Mouse (Mus musculus) hindbrain, embryonic 14.5 days (tissue): ENCODE measurements around the gene Xylt1. TPM values are rescaled to one million over a fixed set of nuclear protein-coding genes. Genes with fewer than 3 reads are reported as not detected.

ENCODE experiments used
- ATAC-seq: fragments of 200-750 bp; cut with Nextera tagmentation; 2 replicates; pipeline ENCODE4 v1.8.0; 2017; ENCODE audit warnings: moderate number of reproducible peaks, mild to moderate bottlenecking, moderate TSS enrichment, moderate library complexity; ENCODE audit not compliant: low FRiP score
- DNase-seq: peaks from one replicate; pipeline ENCODE4 v3.0.0-alpha.2; 2015; ENCODE audit warnings: low spot score
- H3K27ac ChIP-seq: fragments of 300-500 bp; sonication (generic); 2 replicates; pipeline ENCODE4 v1.5.1; 2014; ENCODE audit warnings: mild to moderate bottlenecking, moderate library complexity
- H3K27me3 ChIP-seq: fragments of 300-500 bp; sonication (generic); 2 replicates; pipeline ENCODE4 v1.6.1; 2014; ENCODE audit warnings: mild to moderate bottlenecking, low read length, mixed read lengths; ENCODE audit not compliant: control insufficient read depth, insufficient read depth
- H3K36me3 ChIP-seq: fragments of 300-500 bp; sonication (generic); replicated peaks from 2 replicates; pipeline ENCODE4 v1.6.1; 2014; ENCODE audit not compliant: control insufficient read depth, insufficient read depth
- H3K4me1 ChIP-seq: fragments of 300-500 bp; sonication (generic); replicated peaks from 2 replicates; pipeline ENCODE4 v1.6.1; 2014; ENCODE audit warnings: antibody characterized with exemption, low read length, mixed read lengths; ENCODE audit not compliant: control insufficient read depth, insufficient read depth
- H3K4me2 ChIP-seq: fragments of 300-500 bp; sonication (generic); replicated peaks from 2 replicates; pipeline ENCODE4 v1.6.1; 2014; ENCODE audit warnings: mild to moderate bottlenecking, moderate library complexity
- H3K4me3 ChIP-seq: fragments of 300-500 bp; sonication (generic); replicated peaks from 2 replicates; pipeline ENCODE4 v1.5.1; 2014; ENCODE audit warnings: mild to moderate bottlenecking, low read length
- H3K9ac ChIP-seq: fragments of 300-500 bp; sonication (generic); 2 replicates; pipeline ENCODE4 v1.6.1; 2014
- H3K9me3 ChIP-seq: fragments of 300-500 bp; sonication (generic); 2 replicates; pipeline ENCODE4 v1.6.1; 2016; ENCODE audit warnings: low read length; ENCODE audit not compliant: control insufficient read depth
- WGBS: fragments of 180-500 bp; shearing (Covaris S2); extraction: QIAGEN DNeasy Blood & Tissue Kit; methylation state at CpG from one replicate; pipeline ENCODE4 v1.1.7; 2014; 5-methylcytosine and 5-hydroxymethylcytosine counted together
- polyA plus RNA-seq: library from polyadenylated mRNA; unstranded; fragments of >200 nt; fragmentation: Nextera tagmentation; extraction: Ambion mirVana; gene quantifications from 2 replicates; pipeline ENCODE4 v1.2.1, GENCODE M21; 2014

Xylt1 gene
- polyA plus RNA-seq, 1 experiment from 2014 or later, result 4.3 TPM

DNA sequence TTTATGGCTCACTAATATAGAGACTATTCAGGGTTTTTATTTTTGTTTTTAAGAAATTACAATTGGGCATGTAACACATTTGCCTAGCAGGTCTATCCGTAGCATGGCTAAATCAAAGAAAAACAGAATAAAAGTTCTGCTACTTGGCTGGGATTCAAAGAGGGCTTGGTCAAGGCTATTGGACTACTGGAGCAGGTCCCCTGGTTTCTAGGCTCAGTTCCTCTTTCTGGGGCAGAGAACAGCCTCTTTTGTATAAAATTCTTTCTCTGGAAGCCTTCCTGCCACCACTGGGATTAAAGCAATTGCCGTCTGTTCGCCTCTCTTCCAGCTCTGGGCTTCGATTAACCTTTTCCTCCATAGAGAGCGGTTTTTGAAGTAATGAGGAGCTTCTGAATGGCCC, 100.1 kb downstream of the Xylt1 start:
- Histone ChIP-seq H3K4me2 (no peak overlapping the region), H3K4me1 (no peaks in the 10 kb centered on the region), H3K9me3 (no peaks in the 10 kb centered on the region), H3K9ac (no peak overlapping the region), H3K36me3 (no peaks in the 10 kb centered on the region), H3K27ac (no peak overlapping the region), H3K4me3 (no peak overlapping the region), H3K27me3 (no peaks in the 10 kb centered on the region)
- no peak for ATAC-seq
- 75% methylated on average over 5 of the region's 5 CpGs for WGBS
- DNase-seq, result no peak

DNA sequence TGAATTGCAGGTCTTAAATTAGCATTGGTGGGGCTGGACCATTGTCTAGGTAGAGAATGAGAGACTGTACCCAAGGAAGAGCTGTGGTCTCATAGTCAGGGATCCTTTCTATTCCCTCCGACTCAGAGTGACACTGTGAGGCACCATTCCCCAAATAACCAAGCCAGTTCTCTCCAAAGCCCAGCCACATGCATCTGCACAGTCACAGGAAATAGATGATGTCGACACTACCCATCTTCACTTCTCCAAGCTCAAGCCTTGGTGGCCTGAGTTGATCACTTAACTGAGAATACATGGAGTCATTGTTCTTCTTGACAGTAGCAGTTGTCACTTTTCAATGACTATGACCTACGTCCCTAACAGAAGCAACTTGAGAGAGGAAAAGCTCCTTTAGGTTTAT, 100.6 kb downstream of the Xylt1 start:
- no peak for DNase-seq
- Histone ChIP-seq H3K4me2 (no peak overlapping the region), H3K27me3 (no peaks in the 10 kb centered on the region), H3K9ac (no peak overlapping the region), H3K27ac (no peak overlapping the region), H3K9me3 (no peaks in the 10 kb centered on the region), H3K4me1 (no peaks in the 10 kb centered on the region), H3K36me3 (no peaks in the 10 kb centered on the region), H3K4me3 (no peak overlapping the region)
- no peak for ATAC-seq
- 95% methylated on average over 3 of the region's 3 CpGs for WGBS

DNA sequence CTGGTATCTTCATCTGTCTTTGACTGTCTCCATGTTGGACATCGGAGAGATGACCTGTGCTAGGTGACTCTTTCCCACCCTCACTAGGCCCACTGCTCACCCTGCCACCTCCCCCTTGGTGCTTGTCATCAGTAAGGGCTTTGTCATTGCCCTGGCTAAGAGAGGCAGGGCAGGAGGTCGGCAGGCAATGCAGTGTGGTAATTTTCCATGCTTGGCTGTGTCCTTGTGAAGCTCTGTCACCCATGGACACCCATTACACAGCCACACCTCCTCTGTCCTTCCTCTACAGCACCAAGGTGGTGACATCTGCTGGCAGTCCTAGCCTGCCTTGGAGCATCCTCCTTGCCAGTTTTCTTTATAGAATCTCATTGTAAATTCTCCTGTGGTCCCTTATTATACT, 101.9 kb downstream of the Xylt1 start:
- H3K4me3 ChIP-seq, result no peak overlapping the region
- H3K27ac ChIP-seq, result no peak overlapping the region
- no peak for DNase-seq
- no peak overlapping the region for H3K9ac ChIP-seq
- no peak overlapping the region for H3K4me2 ChIP-seq
- no peaks in the 10 kb centered on the region for H3K4me1 ChIP-seq
- no peaks in the 10 kb centered on the region for H3K27me3 ChIP-seq
- WGBS, result 71% methylated on average over 2 of the region's 2 CpGs
- ATAC-seq, result no peak
- H3K9me3 ChIP-seq, result no peaks in the 10 kb centered on the region
- no peaks in the 10 kb centered on the region for H3K36me3 ChIP-seq

DNA sequence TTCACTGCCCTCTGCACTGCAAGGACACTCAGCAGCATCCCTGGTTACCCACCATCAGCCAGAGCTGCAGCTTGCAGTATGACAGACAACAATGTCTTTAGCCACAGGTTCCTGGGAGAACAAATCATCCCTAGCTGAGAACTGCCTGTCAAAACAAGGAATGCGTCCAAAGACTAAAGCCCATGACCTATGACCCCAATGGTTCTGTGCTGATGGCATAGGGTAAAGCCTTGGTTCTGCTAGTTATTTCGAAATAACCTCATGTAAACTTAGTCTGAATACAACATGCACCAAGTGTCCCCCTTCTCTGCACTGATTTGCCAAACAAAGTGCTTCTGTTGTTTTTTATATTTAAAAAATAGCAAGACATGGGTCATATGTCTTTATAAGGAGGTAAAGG, 103.8 kb downstream of the Xylt1 start:
- no peak overlapping the region for H3K27ac ChIP-seq
- no peaks in the 10 kb centered on the region for H3K9me3 ChIP-seq
- WGBS, result 60% methylated on average over 2 of the region's 2 CpGs
- no peak overlapping the region for H3K4me2 ChIP-seq
- no peaks in the 10 kb centered on the region for H3K4me1 ChIP-seq
- H3K4me3 ChIP-seq, result no peak overlapping the region
- no peak overlapping the region for H3K9ac ChIP-seq
- H3K27me3 ChIP-seq, result no peaks in the 10 kb centered on the region
- H3K36me3 ChIP-seq, result no peaks in the 10 kb centered on the region
- ATAC-seq (no peak), DNase-seq (no peak)

DNA sequence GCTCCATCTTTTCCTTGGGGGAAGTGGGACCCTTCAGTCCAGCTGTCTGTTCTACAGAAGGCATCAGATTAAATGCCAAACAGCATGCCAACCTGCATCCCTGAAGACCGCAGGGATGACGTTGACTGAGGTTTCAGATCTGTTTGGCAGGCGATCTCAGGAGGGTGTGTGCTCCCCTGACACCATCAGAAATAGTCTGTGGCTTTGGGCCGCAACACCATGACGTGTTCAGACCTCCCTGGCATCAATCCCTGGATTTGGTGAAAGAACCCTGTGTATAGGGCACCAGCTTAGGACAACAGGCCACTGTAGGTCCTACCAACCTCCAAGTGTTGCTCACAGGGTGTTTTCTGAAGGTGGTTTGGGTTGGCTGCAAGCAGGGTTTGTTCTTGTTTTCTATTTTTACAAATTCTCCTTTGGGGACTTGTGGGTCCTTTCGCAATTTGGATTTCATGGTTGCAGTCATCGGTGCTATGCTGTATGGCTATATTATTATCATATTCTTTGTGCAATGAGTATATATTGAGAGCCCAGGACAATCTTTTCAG, 104.3 kb downstream of the Xylt1 start:
- Histone ChIP-seq H3K4me2 (no peak overlapping the region), H3K4me1 (no peaks in the 10 kb centered on the region), H3K27me3 (no peaks in the 10 kb centered on the region), H3K9me3 (no peaks in the 10 kb centered on the region), H3K9ac (no peak overlapping the region), H3K36me3 (no peaks in the 10 kb centered on the region), H3K27ac (no peak overlapping the region), H3K4me3 (no peak overlapping the region)
- WGBS, result 86% methylated on average over 7 of the region's 7 CpGs
- DNase-seq (no peak), ATAC-seq (no peak)

DNA sequence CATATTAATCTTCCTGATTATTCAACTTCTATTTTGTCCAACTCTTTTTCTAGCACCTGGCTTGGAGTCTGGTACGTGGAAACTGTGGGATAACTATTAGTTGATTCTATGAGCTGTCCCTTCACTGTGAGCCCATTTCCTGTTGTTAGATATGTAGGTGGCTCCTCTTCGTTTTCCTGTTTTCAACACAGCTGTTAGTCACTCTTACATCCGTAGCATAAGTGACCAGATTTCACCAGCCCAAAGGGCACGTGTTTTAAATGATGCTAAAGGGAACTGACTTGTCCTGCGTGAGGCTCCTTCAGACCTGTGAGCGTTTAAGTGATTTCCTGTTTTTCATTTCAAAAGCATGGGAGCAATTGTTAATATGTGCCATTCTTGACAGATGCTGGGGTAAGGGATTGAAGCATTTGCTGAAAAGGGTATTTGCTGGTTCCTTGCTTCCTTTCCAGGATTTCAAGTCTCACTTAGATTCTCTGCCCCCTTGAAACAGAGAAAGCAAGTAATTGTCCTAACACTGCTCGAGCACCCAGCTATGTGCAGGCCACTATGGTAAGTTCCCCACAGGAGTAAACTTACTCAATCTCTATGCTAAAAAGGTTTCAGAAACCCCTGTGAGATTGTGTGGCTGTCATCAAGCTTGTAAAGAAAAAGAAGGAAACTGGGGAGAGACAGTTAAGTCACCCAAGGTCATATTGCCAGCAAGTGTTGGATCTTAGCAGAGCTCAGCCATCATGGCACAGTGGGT, 105.8 kb downstream of the Xylt1 start:
- WGBS, result 83% methylated on average over 7 of the region's 7 CpGs
- H3K4me2 ChIP-seq, result no peak overlapping the region
- H3K9me3 ChIP-seq, result no peaks in the 10 kb centered on the region
- no peak for ATAC-seq
- no peak overlapping the region for H3K27ac ChIP-seq
- H3K4me1 ChIP-seq, result no peaks in the 10 kb centered on the region
- no peaks in the 10 kb centered on the region for H3K27me3 ChIP-seq
- H3K4me3 ChIP-seq, result no peak overlapping the region
- no peaks in the 10 kb centered on the region for H3K36me3 ChIP-seq
- H3K9ac ChIP-seq, result no peak overlapping the region
- DNase-seq, result no peak

DNA sequence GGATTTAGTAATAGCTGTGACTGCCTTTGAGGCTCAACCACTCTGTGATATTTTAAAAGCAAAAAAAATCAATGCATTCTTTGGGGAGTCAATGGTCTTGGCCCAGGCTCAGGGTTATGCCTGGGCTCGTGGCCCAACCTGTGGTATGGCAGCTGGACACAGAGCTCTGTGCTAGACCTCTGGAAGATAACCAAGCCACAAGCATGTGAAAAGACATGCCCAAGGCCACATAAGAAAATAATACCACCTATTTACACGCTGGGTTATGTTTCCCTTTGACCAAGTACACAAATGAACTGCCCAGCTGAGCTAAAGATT, 106.4 kb downstream of the Xylt1 start:
- WGBS, result 87% methylated on average over 2 of the region's 2 CpGs

DNA sequence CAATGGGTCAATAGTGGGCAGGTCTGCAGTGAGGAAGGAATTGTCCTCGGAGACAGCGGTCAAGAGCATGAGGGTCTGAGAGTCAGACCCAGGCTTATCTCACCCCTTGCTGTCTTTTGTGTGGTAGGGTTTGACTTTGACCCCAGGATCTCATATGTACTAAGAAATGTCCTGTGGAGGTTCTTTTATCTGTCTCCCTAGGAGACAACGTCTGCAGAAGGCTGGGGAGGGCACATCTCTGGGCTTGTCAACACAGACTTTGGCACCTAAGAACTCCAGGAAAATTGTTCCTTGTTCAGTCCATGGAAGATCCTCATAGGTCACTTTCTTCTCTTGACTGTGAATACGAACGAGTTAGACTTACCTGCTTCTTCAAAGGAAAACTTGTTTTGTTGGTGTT, 109.2 kb downstream of the Xylt1 start:
- DNase-seq (no peak), ATAC-seq (no peak)
- H3K4me3 ChIP-seq, result no peak overlapping the region
- no peak overlapping the region for H3K9ac ChIP-seq
- H3K4me2 ChIP-seq, result no peak overlapping the region
- no peaks in the 10 kb centered on the region for H3K9me3 ChIP-seq
- 70% methylated on average over 5 of the region's 5 CpGs for WGBS
- H3K27ac ChIP-seq, result no peak overlapping the region
- no peaks in the 10 kb centered on the region for H3K4me1 ChIP-seq
- H3K36me3 ChIP-seq, result no peaks in the 10 kb centered on the region
- H3K27me3 ChIP-seq, result no peaks in the 10 kb centered on the region

More for the DNA sequence above, 106.4 kb downstream of the Xylt1 start:
- no peaks in the 10 kb centered on the region for H3K36me3 ChIP-seq
- no peak overlapping the region for H3K4me3 ChIP-seq
- no peaks in the 10 kb centered on the region for H3K9me3 ChIP-seq
- H3K9ac ChIP-seq, result no peak overlapping the region
- H3K4me1 ChIP-seq, result no peaks in the 10 kb centered on the region
- no peak overlapping the region for H3K27ac ChIP-seq
- DNase-seq, result no peak
- no peaks in the 10 kb centered on the region for H3K27me3 ChIP-seq
- no peak for ATAC-seq
- no peak overlapping the region for H3K4me2 ChIP-seq

DNA sequence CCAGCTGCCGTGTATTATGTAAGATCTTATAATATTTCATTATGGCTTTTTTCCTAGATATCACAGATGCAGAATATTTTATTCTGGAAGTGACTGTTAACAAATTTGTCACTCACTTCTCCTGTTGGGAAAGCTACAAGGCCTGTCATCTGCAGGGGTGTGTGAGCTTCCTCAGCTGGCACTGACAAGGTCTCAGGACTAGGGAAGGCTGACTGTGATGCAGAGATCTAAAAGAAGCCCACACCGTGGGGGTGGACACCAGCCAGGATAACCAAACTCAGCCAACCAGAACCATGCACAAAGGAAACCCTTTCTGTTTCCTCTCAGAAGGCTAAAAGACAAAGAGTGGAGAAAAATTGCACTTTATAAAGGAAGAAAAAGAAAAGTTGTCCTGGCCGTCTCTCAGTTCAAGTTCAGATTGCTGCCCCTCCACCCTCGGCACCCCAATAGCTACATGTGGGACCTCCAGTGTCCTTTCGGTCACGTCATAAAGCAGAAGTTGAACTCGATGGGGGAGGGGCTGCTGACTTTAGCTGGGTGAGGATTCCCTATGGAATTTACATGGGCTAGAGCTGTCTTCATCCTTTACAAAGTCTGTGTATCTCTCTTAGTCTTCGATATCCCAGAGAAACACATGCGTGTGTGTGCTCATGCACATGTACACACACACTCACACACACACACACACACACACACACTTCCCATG, 109.9 kb downstream of the Xylt1 start:
- ATAC-seq (no peak), DNase-seq (no peak)
- Histone ChIP-seq H3K9ac (no peak overlapping the region), H3K4me3 (no peak overlapping the region), H3K4me1 (no peaks in the 10 kb centered on the region), H3K27ac (no peak overlapping the region), H3K9me3 (no peaks in the 10 kb centered on the region), H3K4me2 (no peak overlapping the region), H3K36me3 (no peaks in the 10 kb centered on the region), H3K27me3 (no peaks in the 10 kb centered on the region)
- WGBS, result 64% methylated on average over 9 of the region's 9 CpGs
